Mouse (Mus musculus) cerebellum, postnatal 4 days (tissue): Measurements from ENCODE around the gene Tut7.
"Not testable (repeated sequence)": the region's sequence is repeated elsewhere in the genome, so short reads cannot be mapped to it uniquely, and the experiment has no call there.

Experiments used
- DNase-seq, 2 experiments: peaks; one replicate each; pipeline ENCODE4 v3.0.0; 2022; ENCODE audit warnings: low spot score in 2 of 2, mixed read lengths in 1 of 2

Tut7 gene

GRCm38 (mm10) chr13:59832871-59833270 lies 9.9 kb upstream of the Tut7 start:
- DNase-seq, result no peak

GRCm38 (mm10) chr13:59832454-59832853 lies 9.5 kb upstream of the Tut7 start:
- no peak for DNase-seq

GRCm38 (mm10) chr13:59825966-59826365 lies 3.0 kb upstream of the Tut7 start:
- no peak for DNase-seq

GRCm38 (mm10) chr13:59820836-59821235 lies 2.1 kb downstream of the Tut7 start:
- no peak for DNase-seq

GRCm38 (mm10) chr13:59820114-59820513 lies 2.8 kb downstream of the Tut7 start:
- DNase-seq, result no peak

GRCm38 (mm10) chr13:59817352-59817751 lies 5.6 kb downstream of the Tut7 start:
- no peak for DNase-seq

- no peak for DNase-seq
Observed at GRCm38 (mm10) chr13:59814109-59814591, 8.8 kb downstream of the Tut7 start.

- no peak for DNase-seq
Observed at GRCm38 (mm10) chr13:59811581-59811980, 11.4 kb downstream of the Tut7 start.

- no peak for DNase-seq
Observed at GRCm38 (mm10) chr13:59801000-59801399, 21.9 kb downstream of the Tut7 start.

- DNase-seq, result no peak
Observed at GRCm38 (mm10) chr13:59800077-59800476, 22.9 kb downstream of the Tut7 start.

GRCm38 (mm10) chr13:59798306-59798705 lies 24.6 kb downstream of the Tut7 start:
- no peak for DNase-seq

GRCm38 (mm10) chr13:59796466-59796848 lies 26.5 kb downstream of the Tut7 start:
- no peak for DNase-seq

GRCm38 (mm10) chr13:59795807-59796465 lies 27.0 kb downstream of the Tut7 start:
- DNase-seq, result no peak

- no peak for DNase-seq
Observed at GRCm38 (mm10) chr13:59794786-59795185, 28.2 kb downstream of the Tut7 start.

- no peak for DNase-seq
Observed at GRCm38 (mm10) chr13:59782145-59782544, 40.8 kb downstream of the Tut7 start, which contains the start of gene Gm49354. TSS of gene Gm49354 (minus strand) at chr13:59782245.

- not testable (repeated sequence) for DNase-seq
Observed at GRCm38 (mm10) chr13:59779744-59780264, 43.1 kb downstream of the Tut7 start.

GRCm38 (mm10) chr13:59779213-59779612 lies 43.7 kb downstream of the Tut7 start:
- DNase-seq, result no peak

GRCm38 (mm10) chr13:59775168-59775567 lies 47.8 kb downstream of the Tut7 start:
- no peak for DNase-seq

- peak in 1 of 2 experiments; percentile 34 for DNase-seq
Observed at GRCm38 (mm10) chr13:59771257-59771656, 51.7 kb downstream of the Tut7 start.

GRCm38 (mm10) chr13:59770847-59771246 lies 52.1 kb downstream of the Tut7 start:
- DNase-seq, result no peak

- peak; percentile 65 to 84 for DNase-seq
Observed at GRCm38 (mm10) chr13:59770164-59770562, 52.8 kb downstream of the Tut7 start.

- DNase-seq, result peak; percentile 99 to 100
Observed at GRCm38 (mm10) chr13:59769296-59770163, 53.4 kb downstream of the Tut7 start, which contains the start of gene Isca1. TSS of gene Isca1 (minus strand) at chr13:59769810.
